Mouse (Mus musculus): ENCODE data around the gene Wnt5b. TPM values are rescaled to one million over a fixed set of nuclear protein-coding genes. Genes with fewer than 3 reads are reported as not detected.

Gene Wnt5b
- total and polyA plus RNA-seq, 3 experiments, result 0.04 TPM; not detected in 2

DNA sequence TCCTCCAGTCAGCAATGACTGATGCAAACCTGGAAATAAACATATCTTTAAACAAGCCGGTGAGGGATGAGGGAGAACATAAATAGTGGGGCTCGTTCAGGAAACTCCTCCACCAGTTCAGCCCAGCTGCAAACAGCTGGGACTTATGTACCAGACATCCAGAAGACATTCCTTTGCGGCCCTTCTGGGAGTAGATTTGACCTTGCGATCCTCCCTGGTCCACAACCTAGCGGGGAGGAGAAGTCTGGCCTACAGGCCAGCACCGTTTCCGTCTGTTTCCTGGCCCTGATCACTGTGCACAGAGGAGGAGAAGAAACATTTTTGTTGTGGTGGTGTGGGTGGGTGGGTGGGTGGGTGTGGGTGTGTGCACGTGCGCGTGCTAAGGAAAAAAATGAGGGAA is 18.4 kb upstream of the Wnt5b start:
- Histone ChIP-seq H3K36me3 (ENCODE audit: control insufficient read depth in 1 of 2, insufficient read depth in 2 of 2, low read length in 2 of 2) (no peaks in the 10 kb centered on the region), H3K4me1 (ENCODE audit: control insufficient read depth in 1 of 2, insufficient read depth in 2 of 2, low read length in 2 of 2) (no peaks in the 10 kb centered on the region), H3K9me3 (replicated peaks; ENCODE audit: insufficient read depth, low read length) (no peaks in the 10 kb centered on the region), H3K27me3 (ENCODE audit: control insufficient read depth in 1 of 2, insufficient read depth in 2 of 2, low read length in 2 of 2) (no peaks in the 10 kb centered on the region; a peak in 1 of 4 replicates), H3K27ac (ENCODE audit: control insufficient read depth, low read depth, low read length) (no peak overlapping the region), H3K79me2 (ENCODE audit: control insufficient read depth, insufficient read depth, low read length, poor library complexity) (no peaks in the 10 kb centered on the region), H3K4me3 (ENCODE audit: control insufficient read depth in 1 of 2, insufficient read depth in 1 of 2, low read depth in 2 of 2, low read length in 2 of 2) (no peak overlapping the region), H3K9ac (ENCODE audit: control insufficient read depth, low read depth, low read length, poor library complexity, severe bottlenecking) (no peak overlapping the region)
- TF ChIP-seq E2F4 (IDR thresholded peaks at IDR 0.05; ENCODE audit: borderline replicate concordance, low read depth, low read length) (no peak), MAFK (IDR thresholded peaks at IDR 0.05; ENCODE audit: borderline replicate concordance, low read depth, low read length) (no peak)
- no peak for DNase-seq (ENCODE audit: low read depth, low spot score)

GRCm38 (mm10) chr6:119558855-119559254 is 14.7 kb upstream of the Wnt5b start:
- Histone ChIP-seq H3K9me3 (replicated peaks; ENCODE audit: insufficient read depth, low read length) (no peaks in the 10 kb centered on the region), H3K36me3 (ENCODE audit: control insufficient read depth in 1 of 2, insufficient read depth in 2 of 2, low read length in 2 of 2) (no peaks in the 10 kb centered on the region), H3K4me3 (ENCODE audit: control insufficient read depth in 1 of 2, insufficient read depth in 1 of 2, low read depth in 2 of 2, low read length in 2 of 2) (no peak overlapping the region), H3K27ac (ENCODE audit: control insufficient read depth, low read depth, low read length) (no peak overlapping the region), H3K4me1 (ENCODE audit: control insufficient read depth in 1 of 2, insufficient read depth in 2 of 2, low read length in 2 of 2) (no peaks in the 10 kb centered on the region), H3K27me3 (ENCODE audit: control insufficient read depth in 1 of 2, insufficient read depth in 2 of 2, low read length in 2 of 2) (no peaks in the 10 kb centered on the region; a peak in 1 of 4 replicates), H3K9ac (ENCODE audit: control insufficient read depth, low read depth, low read length, poor library complexity, severe bottlenecking) (no peak overlapping the region), H3K79me2 (ENCODE audit: control insufficient read depth, insufficient read depth, low read length, poor library complexity) (no peaks in the 10 kb centered on the region)
- TF ChIP-seq POLR2AphosphoS5 (IDR thresholded peaks at IDR 0.05; ENCODE audit: borderline replicate concordance, low read depth, low read length), result no peak
- no peak for TF ChIP-seq GABPA (IDR thresholded peaks at IDR 0.05; ENCODE audit: low read depth, low read length)
- TF ChIP-seq JUND (IDR thresholded peaks at IDR 0.05; ENCODE audit: low read depth, low read length), result no peak
- no peak for TF ChIP-seq MAX (IDR thresholded peaks at IDR 0.05; ENCODE audit: low read length)
- TF ChIP-seq SIN3A (IDR thresholded peaks at IDR 0.05; ENCODE audit: low read length), result no peak
- TF ChIP-seq UBTF (IDR thresholded peaks at IDR 0.05; ENCODE audit: borderline replicate concordance, insufficient read depth, low read depth, low read length), result no peak
- no peak for TF ChIP-seq NELFE (IDR thresholded peaks at IDR 0.05; ENCODE audit: low read depth, low read length)
- no peak for TF ChIP-seq BHLHE40 (IDR thresholded peaks at IDR 0.05; ENCODE audit: borderline replicate concordance, low read depth, low read length)
- TF ChIP-seq CHD2 (IDR thresholded peaks at IDR 0.05; ENCODE audit: low read length), result no peak
- no peak for TF ChIP-seq USF2 (IDR thresholded peaks at IDR 0.05; ENCODE audit: borderline replicate concordance in 1 of 2, insufficient read depth in 1 of 2, low read depth in 1 of 2, low read length in 2 of 2)
- no peak for TF ChIP-seq TBP (IDR thresholded peaks at IDR 0.05; ENCODE audit: low read depth, low read length)
- TF ChIP-seq MYC (IDR thresholded peaks at IDR 0.05; ENCODE audit: low read depth, low read length), result no peak
- TF ChIP-seq MEF2A (IDR thresholded peaks at IDR 0.05; ENCODE audit: extremely low read depth, insufficient replicate concordance, low read depth, low read length, poor library complexity, severe bottlenecking), result no peak
- no peak for TF ChIP-seq ETS1 (IDR thresholded peaks at IDR 0.05; ENCODE audit: low read depth, low read length)
- TF ChIP-seq E2F4 (IDR thresholded peaks at IDR 0.05; ENCODE audit: borderline replicate concordance, low read depth, low read length), result no peak
- no peak for DNase-seq (ENCODE audit: low read depth, low spot score)
